Mouse (Mus musculus): ENCODE data around the gene Eif3a. TPM values are rescaled to one million over a fixed set of nuclear protein-coding genes. Genes with fewer than 3 reads are reported as not detected.

Eif3a gene
- polyA plus RNA-seq, 2 experiments: 122 to 163 TPM

DNA sequence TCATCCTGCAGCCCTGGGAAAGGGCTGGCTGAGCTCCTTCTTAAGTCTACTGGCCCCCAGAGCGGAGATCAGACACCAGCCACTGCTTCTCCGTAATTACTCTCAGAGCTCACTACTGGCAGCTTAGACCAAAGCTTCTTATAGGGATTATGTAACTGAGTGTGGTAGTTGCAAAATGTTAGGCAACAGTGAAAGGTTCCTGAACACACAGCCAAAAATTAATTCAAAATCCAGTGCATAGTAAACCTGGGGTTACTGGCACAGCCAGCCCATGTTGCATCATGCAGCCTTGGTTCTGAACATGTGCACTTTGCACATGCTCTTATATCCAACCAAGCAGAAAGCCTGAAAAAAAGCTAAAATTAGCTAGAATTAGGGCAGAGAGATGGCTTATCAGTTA lies 4.8 kb upstream of the Eif3a start:
- ATAC-seq (ENCODE audit: low FRiP score, low read depth) (no peak), DNase-seq (ENCODE audit: low spot score) (no peak)
- H3K4me1 ChIP-seq (ENCODE audit: control insufficient read depth, insufficient read depth, low read length): no peaks in the 10 kb centered on the region
- no peak overlapping the region for H3K4me2 ChIP-seq (replicated peaks; ENCODE audit: low read depth, low read length, severe bottlenecking)
- H3K27ac ChIP-seq (replicated peaks; ENCODE audit: low read depth, low read length): no peak overlapping the region
- H3K9ac ChIP-seq (ENCODE audit: low read depth, low read length, severe bottlenecking): no peak overlapping the region
- TF ChIP-seq POLR2A (IDR thresholded peaks at IDR 0.05; ENCODE audit: borderline replicate concordance, extremely low read depth, insufficient read depth, insufficient read length): no peak
- H3K9me3 ChIP-seq (ENCODE audit: control insufficient read depth, low read length): no peaks in the 10 kb centered on the region
- no peaks in the 10 kb centered on the region for H3K36me3 ChIP-seq (ENCODE audit: control insufficient read depth, insufficient read depth, low read length)
- no peak overlapping the region for H3K4me3 ChIP-seq (replicated peaks; ENCODE audit: low read length)
- no peaks in the 10 kb centered on the region for H3K27me3 ChIP-seq (ENCODE audit: control insufficient read depth, insufficient read depth, low read length)
- 82% methylated on average over 2 of the region's 2 CpGs for WGBS

DNA sequence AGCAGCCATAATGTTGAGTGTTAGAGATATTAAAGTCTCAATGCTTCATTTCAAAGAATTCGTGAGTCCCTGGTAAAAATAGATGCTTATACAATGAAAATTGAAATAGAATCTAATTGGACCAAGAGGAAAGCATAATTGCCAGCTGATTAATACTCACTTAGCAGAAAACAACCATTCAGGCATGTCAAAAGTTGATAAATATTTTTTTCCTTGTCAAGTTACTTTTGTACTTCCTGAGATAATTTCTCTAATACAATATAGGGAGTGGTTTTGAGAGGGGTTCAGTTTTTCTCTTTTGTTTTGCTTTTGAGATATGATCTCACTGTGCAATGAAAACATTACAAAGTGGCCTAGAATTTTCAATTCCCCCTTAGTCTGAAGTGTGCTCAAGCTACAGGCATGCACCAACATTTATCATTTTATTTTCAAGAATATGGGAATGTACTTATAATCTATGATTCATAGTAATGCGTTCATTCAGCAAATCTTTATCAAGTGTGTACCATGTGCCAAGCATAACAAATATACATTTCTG lies 2.8 kb upstream of the Eif3a start:
- no peak for DNase-seq (ENCODE audit: low spot score)
- no peak for ATAC-seq (ENCODE audit: low FRiP score, low read depth)
- H3K4me1 ChIP-seq (ENCODE audit: control insufficient read depth, insufficient read depth, low read length): no peaks in the 10 kb centered on the region
- no peaks in the 10 kb centered on the region for H3K36me3 ChIP-seq (ENCODE audit: control insufficient read depth, insufficient read depth, low read length)
- no peak overlapping the region for H3K4me3 ChIP-seq (replicated peaks; ENCODE audit: low read length)
- H3K4me2 ChIP-seq (replicated peaks; ENCODE audit: low read depth, low read length, severe bottlenecking): no peak overlapping the region
- TF ChIP-seq POLR2A (IDR thresholded peaks at IDR 0.05; ENCODE audit: borderline replicate concordance, extremely low read depth, insufficient read depth, insufficient read length): no peak
- no peaks in the 10 kb centered on the region for H3K9me3 ChIP-seq (ENCODE audit: control insufficient read depth, low read length)
- no peak overlapping the region for H3K9ac ChIP-seq (ENCODE audit: low read depth, low read length, severe bottlenecking)
- H3K27me3 ChIP-seq (ENCODE audit: control insufficient read depth, insufficient read depth, low read length): no peaks in the 10 kb centered on the region
- no peak overlapping the region for H3K27ac ChIP-seq (replicated peaks; ENCODE audit: low read depth, low read length)
- 80% methylated on average over 2 of the region's 2 CpGs for WGBS

DNA sequence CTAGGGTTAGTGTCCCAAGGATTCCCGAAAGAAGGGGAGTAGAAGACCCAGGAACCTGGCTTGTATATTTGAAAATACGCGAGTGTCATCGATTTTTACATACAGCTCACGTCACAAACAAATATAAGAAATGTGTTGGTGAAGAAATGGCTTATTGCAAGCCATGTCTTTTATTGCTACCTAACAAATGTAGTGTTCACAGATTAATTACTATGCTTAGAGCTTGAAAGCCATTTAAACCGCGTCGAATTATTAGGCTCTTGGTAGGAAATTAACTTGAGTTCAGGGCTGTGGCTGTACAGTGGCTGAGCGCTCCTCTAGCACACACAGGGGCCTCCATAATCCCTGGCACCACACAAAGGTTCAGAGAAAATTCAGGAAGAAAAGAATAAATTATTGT lies 706 bp upstream of the Eif3a start:
- H3K27ac ChIP-seq (replicated peaks; ENCODE audit: low read depth, low read length): peak overlapping the region; percentile 94
- TF ChIP-seq POLR2A (IDR thresholded peaks at IDR 0.05; ENCODE audit: borderline replicate concordance, extremely low read depth, insufficient read depth, insufficient read length): no peak
- no peaks in the 10 kb centered on the region for H3K27me3 ChIP-seq (ENCODE audit: control insufficient read depth, insufficient read depth, low read length)

DNA sequence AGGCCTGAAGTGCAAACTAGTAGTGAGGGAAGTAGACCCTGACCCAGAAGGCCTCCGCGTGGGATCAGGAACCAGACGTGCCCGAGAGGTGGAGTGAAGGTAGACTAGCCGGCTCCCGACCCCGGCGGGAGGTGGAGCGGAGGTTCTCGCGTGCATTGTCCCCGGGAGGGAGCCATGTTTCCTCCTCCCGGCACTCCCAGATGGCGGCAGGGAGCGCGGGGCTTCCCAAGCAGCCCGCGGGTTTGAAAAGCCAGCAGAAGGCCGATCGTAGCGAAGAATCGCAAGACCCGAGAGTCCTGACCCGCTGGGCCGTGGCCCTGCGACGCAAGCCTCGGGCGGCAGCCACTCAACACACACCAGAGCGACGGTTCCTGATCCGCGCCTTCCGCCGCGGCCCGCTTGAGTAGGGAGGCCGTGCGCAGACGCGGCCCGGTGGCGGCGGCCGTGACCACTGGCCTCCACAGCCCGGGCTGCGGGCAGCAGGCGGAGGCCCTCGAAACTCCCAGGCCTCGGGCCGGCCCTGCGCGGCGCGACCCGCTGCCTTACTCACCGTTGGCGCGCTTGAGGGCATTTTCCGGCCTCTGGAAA lies 445 bp downstream of the Eif3a start:
- Histone ChIP-seq H3K9ac (ENCODE audit: low read depth, low read length, severe bottlenecking) (peak overlapping the region; percentile 100), H3K36me3 (ENCODE audit: control insufficient read depth, insufficient read depth, low read length) (0 out of 2 replicates have a peak, but pooled peaks cover 3% of the 10 kb centered on the region), H3K27ac (replicated peaks; ENCODE audit: low read depth, low read length) (peak overlapping the region; percentile 94), H3K4me1 (ENCODE audit: control insufficient read depth, insufficient read depth, low read length) (peaks cover 16% of the 10 kb centered on the region), H3K27me3 (ENCODE audit: control insufficient read depth, insufficient read depth, low read length) (no peaks in the 10 kb centered on the region), H3K4me2 (replicated peaks; ENCODE audit: low read depth, low read length, severe bottlenecking) (peak overlapping the region; percentile 49), H3K9me3 (ENCODE audit: control insufficient read depth, low read length) (no peaks in the 10 kb centered on the region), H3K4me3 (replicated peaks; ENCODE audit: low read length) (peak overlapping the region; percentile 99)
- WGBS: under 1% methylated on average over 48 of the region's 60 CpGs
- DNase-seq (ENCODE audit: low spot score) (peak; percentile 37), ATAC-seq (ENCODE audit: low FRiP score, low read depth) (peak; percentile 58)
- TF ChIP-seq POLR2A (IDR thresholded peaks at IDR 0.05; ENCODE audit: borderline replicate concordance, extremely low read depth, insufficient read depth, insufficient read length): no peak

More for the DNA sequence above, 706 bp upstream of the Eif3a start:
- peak overlapping the region; percentile 100 for H3K9ac ChIP-seq (ENCODE audit: low read depth, low read length, severe bottlenecking)
- DNase-seq (ENCODE audit: low spot score): no peak
- peak overlapping the region; percentile 49 for H3K4me2 ChIP-seq (replicated peaks; ENCODE audit: low read depth, low read length, severe bottlenecking)
- H3K4me1 ChIP-seq (ENCODE audit: control insufficient read depth, insufficient read depth, low read length): peaks cover 12% of the 10 kb centered on the region
- 14% methylated on average over 9 of the region's 9 CpGs for WGBS
- H3K4me3 ChIP-seq (replicated peaks; ENCODE audit: low read length): peak overlapping the region; percentile 99
- H3K9me3 ChIP-seq (ENCODE audit: control insufficient read depth, low read length): no peaks in the 10 kb centered on the region
- ATAC-seq (ENCODE audit: low FRiP score, low read depth): no peak
- 0 out of 2 replicates have a peak, but pooled peaks cover under 1% of the 10 kb centered on the region for H3K36me3 ChIP-seq (ENCODE audit: control insufficient read depth, insufficient read depth, low read length)

DNA sequence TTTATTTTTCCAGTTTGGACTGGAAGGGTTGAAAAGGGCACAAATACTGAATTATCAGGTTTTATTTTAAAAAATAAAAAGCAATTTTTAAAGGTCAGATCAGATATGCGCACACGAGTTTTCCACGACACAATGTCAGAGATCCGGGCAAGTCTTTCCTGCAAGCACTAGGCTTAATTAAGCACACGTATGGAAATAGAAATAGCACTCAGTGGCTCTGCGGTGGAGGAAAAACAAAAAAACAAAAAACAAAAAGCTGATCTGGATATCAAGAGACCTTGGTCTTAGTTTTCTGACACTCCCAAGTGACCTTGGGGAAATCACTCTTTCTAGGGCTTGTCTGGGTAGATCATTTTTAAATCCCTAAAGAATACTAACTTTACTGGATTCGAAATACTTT lies 1.0 kb downstream of the Eif3a start:
- H3K27ac ChIP-seq (replicated peaks; ENCODE audit: low read depth, low read length): peak overlapping the region; percentile 94
- peaks cover 16% of the 10 kb centered on the region for H3K4me1 ChIP-seq (ENCODE audit: control insufficient read depth, insufficient read depth, low read length)
- ATAC-seq (ENCODE audit: low FRiP score, low read depth) (no peak), DNase-seq (ENCODE audit: low spot score) (no peak)
- H3K9ac ChIP-seq (ENCODE audit: low read depth, low read length, severe bottlenecking): peak overlapping the region; percentile 100
- H3K36me3 ChIP-seq (ENCODE audit: control insufficient read depth, insufficient read depth, low read length): 0 out of 2 replicates have a peak, but pooled peaks cover 3% of the 10 kb centered on the region
- H3K4me2 ChIP-seq (replicated peaks; ENCODE audit: low read depth, low read length, severe bottlenecking): peak overlapping the region; percentile 49
- no peaks in the 10 kb centered on the region for H3K9me3 ChIP-seq (ENCODE audit: control insufficient read depth, low read length)
- H3K4me3 ChIP-seq (replicated peaks; ENCODE audit: low read length): peak overlapping the region; percentile 99
- no peaks in the 10 kb centered on the region for H3K27me3 ChIP-seq (ENCODE audit: control insufficient read depth, insufficient read depth, low read length)
- TF ChIP-seq POLR2A (IDR thresholded peaks at IDR 0.05; ENCODE audit: borderline replicate concordance, extremely low read depth, insufficient read depth, insufficient read length): no peak
- 2% methylated on average over 7 of the region's 7 CpGs for WGBS

All from limb, embryonic 14.5 days (tissue).